ENCODE assay signal across 9 mouse cellular contexts in genomic region chr6:52936995-52937394, GRCm38 (mm10).
A peak's percentile ranks its signal among the peaks of the same experiment; 100 is the strongest.
DNase-seq lines count a peak whose midpoint lies in the region; ATAC-seq lines count a peak whose summit lies in the region.
"Had no signal": no experiment of that assay in that cellular context is flagged by ENCODE, and none has a peak within 500 bp of the region (broad histone marks: within the 10 kb centered on the region; RNA-seq: fewer than 3 reads in every experiment).

No protein-coding gene starts in this region.

- H3K27ac ChIP-seq in heart, embryonic 10.5 days, result no peak overlapping the region
- peak overlapping the region; percentile 11; the same call in 1 of the 2 replicates for H3K27ac ChIP-seq in stomach, embryonic 15.5 days
- H3K27ac ChIP-seq: lung, embryonic 15.5 days had no signal

- DNase-seq in heart, adult 18-20 months, result peak; percentile 58 to 78
- no peak for DNase-seq in heart, embryonic 10.5 days (ENCODE audit: low spot score)
- peak; percentile 63 to 78 for DNase-seq in right cerebral cortex, postnatal 10 days (ENCODE audit: low spot score in 2 of 2)
- no peak for DNase-seq in right cerebral cortex, postnatal 25 days
- peak; percentile 75 to 79 for DNase-seq in heart, postnatal 14 days
- no peak for DNase-seq in retina, embryonic 14.5 days (ENCODE audit: low spot score)
- DNase-seq in layer of hippocampus, adult 8-10 months (ENCODE audit: low spot score in 2 of 2), result no peak

- intact Hi-C loops in heart, postnatal 14 days (cut with DNase I), result no loop called here

- H3K9ac ChIP-seq in stomach, embryonic 15.5 days, result no peak overlapping the region
- H3K9ac ChIP-seq: lung, embryonic 15.5 days had no signal

- no peak for ATAC-seq in stomach, embryonic 15.5 days (ENCODE audit: insufficient read depth, low FRiP score, low read depth)

- peaks cover 5% of the 10 kb centered on the region; the same call in 1 of the 2 replicates for H3K4me1 ChIP-seq in heart, embryonic 10.5 days
- H3K4me1 ChIP-seq in stomach, embryonic 15.5 days, result no peaks in the 10 kb centered on the region; the same call in 1 of the 2 replicates

- H3K9me3 ChIP-seq in heart, embryonic 10.5 days, result no peaks in the 10 kb centered on the region
- H3K9me3 ChIP-seq in stomach, embryonic 15.5 days, result no peaks in the 10 kb centered on the region
- H3K9me3 ChIP-seq: lung, embryonic 15.5 days had no signal

- WGBS in heart, embryonic 10.5 days, result 69% methylated on average over 10 of the region's 10 CpGs
- 47% methylated on average over 10 of the region's 10 CpGs for WGBS in stomach, embryonic 15.5 days

- no peak overlapping the region for H3K4me2 ChIP-seq in stomach, embryonic 15.5 days
- H3K4me2 ChIP-seq: lung, embryonic 15.5 days had no signal

- H3K36me3 ChIP-seq in heart, embryonic 10.5 days, result no peaks in the 10 kb centered on the region
- H3K36me3 ChIP-seq in stomach, embryonic 15.5 days, result no peaks in the 10 kb centered on the region
- H3K36me3 ChIP-seq: lung, embryonic 15.5 days had no signal

- no peak overlapping the region for H3K4me3 ChIP-seq in heart, embryonic 10.5 days
- no peak overlapping the region for H3K4me3 ChIP-seq in stomach, embryonic 15.5 days (replicated peaks)
- H3K4me3 ChIP-seq: lung, embryonic 15.5 days had no signal

- H3K27me3 ChIP-seq in heart, embryonic 10.5 days (ENCODE audit: insufficient read depth, poor library complexity, severe bottlenecking), result no peaks in the 10 kb centered on the region
- no peaks in the 10 kb centered on the region for H3K27me3 ChIP-seq in stomach, embryonic 15.5 days (replicated peaks)
- H3K27me3 ChIP-seq: lung, embryonic 15.5 days had no signal

Comparison
In these comparisons a context has a peak if more than half of its experiments do, and no peak if none do; other contexts are left out.
1. DNase-seq: peak in heart, adult 18-20 months (2 of 2), right cerebral cortex, postnatal 10 days (2 of 2) and heart, postnatal 14 days (2 of 2); none in heart, embryonic 10.5 days (single experiment), right cerebral cortex, postnatal 25 days (single experiment), retina, embryonic 14.5 days (single experiment) and layer of hippocampus, adult 8-10 months (0 of 2).